ENCODE assay signal across 16 mouse cellular contexts in the genomic region with DNA sequence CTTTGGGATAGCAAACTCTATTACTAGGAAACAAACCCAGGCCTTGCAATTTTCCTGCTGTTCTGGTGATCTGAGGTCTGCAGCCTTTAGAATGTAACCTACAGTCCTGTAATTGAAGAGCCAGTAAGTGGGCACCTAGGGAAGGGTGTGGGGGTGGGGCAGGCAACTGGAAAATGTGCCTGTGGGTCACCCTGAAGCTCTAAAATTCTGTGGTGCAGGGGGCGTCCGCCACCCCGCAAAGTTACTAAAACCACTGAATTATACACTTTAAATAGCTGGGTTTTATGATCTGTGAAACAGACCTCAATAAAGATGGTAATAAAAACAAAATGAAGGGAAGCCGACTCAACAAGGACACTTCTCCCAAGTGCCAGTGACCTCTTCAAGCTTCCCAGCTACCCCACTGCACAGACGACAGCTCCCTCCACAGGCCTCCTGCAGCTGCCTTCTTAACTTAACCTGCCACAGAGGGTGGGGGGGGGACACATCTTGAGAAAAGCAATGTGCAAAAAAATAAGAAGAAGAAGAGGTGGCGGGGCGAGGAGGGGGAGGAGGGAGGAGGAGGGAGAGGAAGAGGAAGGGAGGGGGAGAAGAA.
DNase-seq lines count a peak whose midpoint lies in the region; ATAC-seq and TF ChIP-seq lines count a peak whose summit lies in the region.
"Had no signal": no experiment of that assay in that cellular context is flagged by ENCODE, and none has a peak within 500 bp of the region (broad histone marks: within the 10 kb centered on the region; RNA-seq: fewer than 3 reads in every experiment).

No protein-coding gene starts in this region.

- WGBS in liver, adult 2 months = 88% methylated on average over 7 of the region's 7 CpGs
- WGBS in liver, embryonic 11.5 days = 75% methylated on average over 7 of the region's 7 CpGs
- 34% methylated on average over 7 of the region's 7 CpGs for WGBS in limb, embryonic 14.5 days

- DNase-seq in embryo, embryonic 11 days = peak; percentile 17
- DNase-seq in embryo, embryonic 9.5 days (ENCODE audit: extremely low spot score) = no peak
- DNase-seq in liver, adult 2 months (ENCODE audit: extremely low read depth, low read depth, low spot score) = no peak
- DNase-seq in liver, embryonic 11.5 days (ENCODE audit: low spot score) = no peak
- peak; percentile 22 for DNase-seq in kidney, adult 9 months
- DNase-seq in limb, embryonic 14.5 days (ENCODE audit: low spot score) = peak; percentile 5
- no peak for DNase-seq in left cerebral cortex, adult 8-10 months (ENCODE audit: low spot score in 2 of 2)
- no peak for DNase-seq in retina, embryonic 14.5 days (ENCODE audit: low spot score)
- DNase-seq: adrenal gland, postnatal 10 days; cerebellum, adult 11 months; lung, embryonic 14.5 days; thymus, postnatal 36 days had no signal

- no peak overlapping the region for H3K9ac ChIP-seq in liver, adult 2 months (ENCODE audit: low read depth, low read length)
- H3K9ac ChIP-seq in liver, embryonic 11.5 days (ENCODE audit: low read depth, low read length) = no peak overlapping the region
- no peak overlapping the region for H3K9ac ChIP-seq in limb, embryonic 14.5 days (ENCODE audit: low read depth, low read length, severe bottlenecking)
- H3K9ac ChIP-seq: heart, embryonic 15.5 days; intestine, embryonic 15.5 days; lung, embryonic 14.5 days had no signal

- no peaks in the 10 kb centered on the region for H3K9me3 ChIP-seq in liver, embryonic 11.5 days (ENCODE audit: control insufficient read depth, low read length)
- H3K9me3 ChIP-seq in limb, embryonic 14.5 days (ENCODE audit: control insufficient read depth, low read length) = no peaks in the 10 kb centered on the region
- H3K9me3 ChIP-seq: forebrain, embryonic 10.5 days; heart, embryonic 15.5 days; intestine, embryonic 15.5 days had no signal

- no peak overlapping the region for H3K4me3 ChIP-seq in liver, adult 2 months (ENCODE audit: insufficient read depth, low read depth, low read length)
- no peak overlapping the region for H3K4me3 ChIP-seq in liver, embryonic 11.5 days (ENCODE audit: low read depth, low read length)
- no peak overlapping the region for H3K4me3 ChIP-seq in limb, embryonic 14.5 days (replicated peaks; ENCODE audit: low read length)
- H3K4me3 ChIP-seq: forebrain, embryonic 10.5 days; heart, embryonic 15.5 days; intestine, embryonic 15.5 days had no signal

- no peaks in the 10 kb centered on the region for H3K36me3 ChIP-seq in liver, adult 2 months (ENCODE audit: control insufficient read depth, insufficient read depth, low read length)
- H3K36me3 ChIP-seq in liver, embryonic 11.5 days (ENCODE audit: control insufficient read depth, insufficient read depth, low read length) = no peaks in the 10 kb centered on the region
- H3K36me3 ChIP-seq in limb, embryonic 14.5 days (ENCODE audit: control insufficient read depth, insufficient read depth, low read length) = no peaks in the 10 kb centered on the region
- H3K36me3 ChIP-seq: forebrain, embryonic 10.5 days; heart, embryonic 15.5 days; intestine, embryonic 15.5 days had no signal

- no peak overlapping the region for H3K4me2 ChIP-seq in liver, embryonic 11.5 days
- no peak overlapping the region for H3K4me2 ChIP-seq in limb, embryonic 14.5 days (replicated peaks; ENCODE audit: low read depth, low read length, severe bottlenecking)
- H3K4me2 ChIP-seq: heart, embryonic 15.5 days; intestine, embryonic 15.5 days; lung, embryonic 14.5 days; midbrain, embryonic 11.5 days had no signal

- TF ChIP-seq POLR2A in liver, adult 2 months (IDR thresholded peaks at IDR 0.05; ENCODE audit: extremely low read depth, insufficient read depth, low read length) = no peak
- no peak for TF ChIP-seq POLR2A in limb, embryonic 14.5 days (IDR thresholded peaks at IDR 0.05; ENCODE audit: borderline replicate concordance, extremely low read depth, insufficient read depth, insufficient read length)

- no peaks in the 10 kb centered on the region for H3K27me3 ChIP-seq in liver, adult 2 months (ENCODE audit: control insufficient read depth, insufficient read depth, low read length)
- H3K27me3 ChIP-seq in liver, embryonic 11.5 days (replicated peaks; ENCODE audit: control insufficient read depth, insufficient read depth, low read length) = no peaks in the 10 kb centered on the region
- H3K27me3 ChIP-seq in limb, embryonic 14.5 days (ENCODE audit: control insufficient read depth, insufficient read depth, low read length) = no peaks in the 10 kb centered on the region
- H3K27me3 ChIP-seq: heart, embryonic 15.5 days; intestine, embryonic 15.5 days had no signal

- ATAC-seq in liver, embryonic 11.5 days (replicated peaks; ENCODE audit: low FRiP score) = no peak
- ATAC-seq in limb, embryonic 14.5 days (ENCODE audit: low FRiP score, low read depth) = no peak; the same call in 1 of the 2 replicates
- ATAC-seq: intestine, embryonic 15.5 days had no signal

- TF ChIP-seq CTCF in liver, adult 2 months (IDR thresholded peaks at IDR 0.05; ENCODE audit: low read depth, low read length) = 0 out of 2 replicates have a peak, but pooled peaks have one; percentile 4

- no peak overlapping the region for H3K27ac ChIP-seq in liver, adult 2 months (replicated peaks; ENCODE audit: insufficient read depth, low read depth, low read length)
- no peak overlapping the region for H3K27ac ChIP-seq in liver, embryonic 11.5 days (ENCODE audit: low read depth, low read length)
- H3K27ac ChIP-seq in limb, embryonic 14.5 days (replicated peaks; ENCODE audit: low read depth, low read length) = no peak overlapping the region
- H3K27ac ChIP-seq: forebrain, embryonic 10.5 days; heart, embryonic 15.5 days; intestine, embryonic 15.5 days had no signal

- H3K79me2 ChIP-seq in liver, adult 2 months (ENCODE audit: control insufficient read depth, insufficient read depth, low read length) = no peaks in the 10 kb centered on the region

- no peaks in the 10 kb centered on the region for H3K4me1 ChIP-seq in liver, adult 2 months (ENCODE audit: control insufficient read depth, insufficient read depth, low read length)
- peaks cover 16% of the 10 kb centered on the region for H3K4me1 ChIP-seq in liver, embryonic 11.5 days (replicated peaks; ENCODE audit: control insufficient read depth, insufficient read depth, low read length)
- peaks cover 9% of the 10 kb centered on the region; the same call in 1 of the 2 replicates for H3K4me1 ChIP-seq in limb, embryonic 14.5 days (ENCODE audit: control insufficient read depth, insufficient read depth, low read length)

Comparison
In these comparisons a context has a peak if more than half of its experiments do, and no peak if none do; other contexts are left out.
1. DNase-seq: peak in embryo, embryonic 11 days (single experiment), kidney, adult 9 months (single experiment) and limb, embryonic 14.5 days (single experiment); none in embryo, embryonic 9.5 days (single experiment), liver, adult 2 months (single experiment), liver, embryonic 11.5 days (single experiment), left cerebral cortex, adult 8-10 months (0 of 2) and retina, embryonic 14.5 days (single experiment).